Mouse (Mus musculus): Measurements from ENCODE around the gene Socs4. TPM values are rescaled to one million over a fixed set of nuclear protein-coding genes. Genes with fewer than 3 reads are reported as not detected.
"Not testable (repeated sequence)": the region's sequence is repeated elsewhere in the genome, so short reads cannot be mapped to it uniquely, and the experiment has no call there.

Gene Socs4
- polyA plus RNA-seq, 1 experiment from 2014 or later: 4.4 TPM

GRCm38 (mm10) chr14:47319362-47319761, 42.6 kb downstream of the Socs4 start:
- ATAC-seq (ENCODE audit: insufficient number of reproducible peaks, low FRiP score, low TSS enrichment, low read depth): no peak
- H3K4me3 ChIP-seq: no peak overlapping the region
- H3K4me2 ChIP-seq: no peak overlapping the region
- H3K27me3 ChIP-seq: no peaks in the 10 kb centered on the region
- H3K4me1 ChIP-seq: no peaks in the 10 kb centered on the region
- H3K27ac ChIP-seq: no peak overlapping the region
- H3K36me3 ChIP-seq: peaks cover 54% of the 10 kb centered on the region
- no peaks in the 10 kb centered on the region for H3K9me3 ChIP-seq
- H3K9ac ChIP-seq: no peak overlapping the region
- WGBS: 91% methylated on average over 5 of the region's 5 CpGs

GRCm38 (mm10) chr14:47321581-47321980, 44.9 kb downstream of the Socs4 start:
- H3K9ac ChIP-seq; H3K4me2 ChIP-seq; H3K4me1 ChIP-seq; H3K27me3 ChIP-seq; H3K9me3 ChIP-seq; H3K27ac ChIP-seq; ATAC-seq (ENCODE audit: insufficient number of reproducible peaks, low FRiP score, low TSS enrichment, low read depth); H3K4me3 ChIP-seq: not testable (repeated sequence)
- WGBS: 94% methylated on average over 7 of the region's 8 CpGs
- peaks cover 45% of the 10 kb centered on the region for H3K36me3 ChIP-seq

- H3K27ac ChIP-seq: no peak overlapping the region
- H3K4me1 ChIP-seq: peaks cover 4% of the 10 kb centered on the region; the same call in 1 of the 2 replicates
- H3K4me2 ChIP-seq: no peak overlapping the region
- no peaks in the 10 kb centered on the region for H3K27me3 ChIP-seq
- peaks cover 22% of the 10 kb centered on the region for H3K36me3 ChIP-seq
- ATAC-seq (ENCODE audit: insufficient number of reproducible peaks, low FRiP score, low TSS enrichment, low read depth): no peak
- no peaks in the 10 kb centered on the region for H3K9me3 ChIP-seq
- no peak overlapping the region for H3K9ac ChIP-seq
- H3K4me3 ChIP-seq: no peak overlapping the region
- 83% methylated on average over 9 of the region's 9 CpGs for WGBS
Measured at GRCm38 (mm10) chr14:47325965-47326761, 49.4 kb downstream of the Socs4 start.

DNA sequence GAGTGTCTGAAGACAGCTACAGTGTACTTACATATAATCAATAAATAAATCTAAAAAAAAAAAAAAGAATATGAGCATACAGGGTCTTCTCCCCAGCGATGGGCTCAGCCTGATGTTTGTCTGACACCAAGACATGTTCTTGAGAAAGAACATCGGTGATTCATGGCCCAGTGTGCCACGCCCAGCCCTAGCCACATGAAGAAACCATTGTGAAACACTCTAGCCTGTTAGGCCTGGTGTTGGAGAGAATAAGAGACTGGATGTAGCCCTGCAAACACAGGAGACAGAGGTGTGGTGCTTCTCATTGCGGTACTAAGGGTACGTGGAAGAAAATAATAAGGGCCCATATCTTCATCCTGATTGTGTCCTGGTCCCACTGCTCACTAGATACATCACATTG, 50.6 kb downstream of the Socs4 start:
- no peaks in the 10 kb centered on the region for H3K9me3 ChIP-seq
- no peak overlapping the region for H3K4me3 ChIP-seq
- no peak for ATAC-seq (ENCODE audit: insufficient number of reproducible peaks, low FRiP score, low TSS enrichment, low read depth)
- no peak overlapping the region for H3K4me2 ChIP-seq
- H3K36me3 ChIP-seq: peaks cover 19% of the 10 kb centered on the region
- peaks cover 4% of the 10 kb centered on the region; the same call in 1 of the 2 replicates for H3K4me1 ChIP-seq
- H3K27ac ChIP-seq: peak overlapping the region; percentile 54; the same call in 1 of the 2 replicates
- WGBS: 86% methylated on average over 5 of the region's 5 CpGs
- H3K27me3 ChIP-seq: no peaks in the 10 kb centered on the region
- H3K9ac ChIP-seq: no peak overlapping the region

DNA sequence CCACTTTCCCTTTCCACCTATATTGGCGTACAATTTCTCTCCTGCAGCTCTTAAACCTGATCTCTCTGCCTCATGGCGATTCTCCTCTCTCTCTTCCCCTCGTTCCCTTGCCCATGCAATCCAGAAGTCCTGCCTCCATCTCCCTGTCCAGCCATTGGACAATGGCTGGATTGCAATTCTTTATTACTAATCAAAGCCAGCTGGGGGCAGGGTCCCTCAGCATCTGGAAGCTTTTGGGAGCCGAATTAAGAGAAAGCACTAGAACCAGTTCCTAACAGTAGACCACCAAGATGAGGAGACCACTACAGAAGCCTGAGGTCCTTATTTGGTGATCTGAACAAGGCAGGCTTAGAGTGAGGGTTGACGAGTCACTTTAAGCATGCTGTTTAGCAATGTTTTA, 55.2 kb downstream of the Socs4 start:
- Histone ChIP-seq H3K27me3 (no peaks in the 10 kb centered on the region), H3K27ac (no peak overlapping the region), H3K9ac (no peak overlapping the region), H3K4me2 (no peak overlapping the region), H3K4me1 (peaks cover 4% of the 10 kb centered on the region; the same call in 1 of the 2 replicates), H3K4me3 (no peak overlapping the region), H3K36me3 (no peaks in the 10 kb centered on the region), H3K9me3 (no peaks in the 10 kb centered on the region)
- 34% methylated on average over 5 of the region's 5 CpGs for WGBS
- ATAC-seq (ENCODE audit: insufficient number of reproducible peaks, low FRiP score, low TSS enrichment, low read depth): no peak

DNA sequence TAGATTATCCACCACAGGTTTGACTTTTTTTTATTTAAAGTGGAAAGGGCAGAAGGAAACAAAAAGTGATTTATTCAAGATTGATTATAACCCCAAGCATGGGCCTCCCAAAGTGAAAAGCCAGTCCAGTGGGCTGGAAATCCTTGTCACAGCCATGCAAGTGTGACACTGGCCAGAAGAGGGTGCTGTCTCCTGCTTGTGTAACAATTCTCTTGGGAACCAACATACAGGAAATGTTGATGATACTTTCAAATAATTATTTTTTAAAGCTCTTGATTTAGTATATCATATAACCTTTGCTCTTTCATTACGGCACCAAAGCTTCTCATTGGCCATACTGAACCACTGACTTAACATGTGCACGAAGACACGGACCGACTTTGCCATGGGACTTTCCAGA, 58.1 kb downstream of the Socs4 start:
- Histone ChIP-seq H3K4me1 (no peaks in the 10 kb centered on the region), H3K4me3 (no peak overlapping the region), H3K27me3 (no peaks in the 10 kb centered on the region), H3K9me3 (no peaks in the 10 kb centered on the region), H3K9ac (no peak overlapping the region), H3K36me3 (no peaks in the 10 kb centered on the region), H3K27ac (no peak overlapping the region), H3K4me2 (no peak overlapping the region)
- no peak for ATAC-seq (ENCODE audit: insufficient number of reproducible peaks, low FRiP score, low TSS enrichment, low read depth)
- 74% methylated on average over 4 of the region's 4 CpGs for WGBS

- Histone ChIP-seq H3K4me1 (no peaks in the 10 kb centered on the region), H3K4me2 (no peak overlapping the region), H3K9ac (no peak overlapping the region), H3K27me3 (no peaks in the 10 kb centered on the region), H3K9me3 (no peaks in the 10 kb centered on the region), H3K36me3 (no peaks in the 10 kb centered on the region), H3K4me3 (no peak overlapping the region), H3K27ac (no peak overlapping the region)
- no peak for ATAC-seq (ENCODE audit: insufficient number of reproducible peaks, low FRiP score, low TSS enrichment, low read depth)
- 38% methylated on average over 3 of the region's 3 CpGs for WGBS
Measured at GRCm38 (mm10) chr14:47335300-47335699, 58.6 kb downstream of the Socs4 start.

DNA sequence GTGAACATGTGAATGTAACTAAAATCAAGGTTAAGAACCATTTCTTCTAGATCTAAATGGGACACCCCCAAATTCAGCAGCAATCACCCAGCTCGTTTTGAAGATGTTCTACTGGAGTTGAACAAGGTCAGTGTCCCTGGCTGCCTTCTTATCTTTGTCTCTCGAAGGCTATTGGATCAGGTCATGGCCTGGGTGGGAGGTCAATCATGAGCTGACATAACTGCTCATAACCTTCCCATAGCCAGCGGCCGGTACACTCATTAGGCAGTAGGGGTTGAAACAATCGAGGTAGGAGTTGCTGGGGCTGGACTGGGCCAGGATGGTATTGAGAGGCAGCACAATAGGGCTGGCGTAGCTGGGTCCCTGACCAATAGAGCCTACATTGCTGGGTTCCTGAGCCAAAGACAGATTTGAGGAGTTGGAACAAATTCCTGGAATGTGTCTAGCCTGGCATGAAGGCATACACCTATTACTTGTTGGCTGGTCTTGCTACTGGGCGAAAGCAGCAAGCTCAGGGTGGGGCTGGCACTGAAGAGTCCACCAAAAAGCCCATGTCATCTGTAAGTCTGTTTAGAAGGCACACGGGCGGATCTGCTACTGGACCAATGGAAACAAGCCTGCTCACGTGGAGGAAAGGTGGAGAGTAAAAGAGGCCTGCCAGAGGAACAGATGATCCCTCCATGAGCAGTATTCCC, 63.6 kb downstream of the Socs4 start:
- H3K27ac ChIP-seq: peak overlapping the region; percentile 33
- 0 out of 2 replicates have a peak, but pooled peaks cover 5% of the 10 kb centered on the region for H3K4me1 ChIP-seq
- H3K9me3 ChIP-seq: no peaks in the 10 kb centered on the region
- H3K9ac ChIP-seq: no peak overlapping the region
- H3K4me3 ChIP-seq: no peak overlapping the region
- H3K27me3 ChIP-seq: no peaks in the 10 kb centered on the region
- no peak overlapping the region for H3K4me2 ChIP-seq
- WGBS: 79% methylated on average over 10 of the region's 10 CpGs
- no peaks in the 10 kb centered on the region for H3K36me3 ChIP-seq
- no peak for ATAC-seq (ENCODE audit: insufficient number of reproducible peaks, low FRiP score, low TSS enrichment, low read depth)

GRCm38 (mm10) chr14:47341811-47342291, 65.1 kb downstream of the Socs4 start:
- no peak overlapping the region for H3K9ac ChIP-seq
- H3K9me3 ChIP-seq: no peaks in the 10 kb centered on the region
- peak overlapping the region; percentile 74 for H3K27ac ChIP-seq
- no peaks in the 10 kb centered on the region for H3K36me3 ChIP-seq
- H3K4me3 ChIP-seq: no peak overlapping the region
- 74% methylated on average over 4 of the region's 4 CpGs for WGBS
- H3K4me2 ChIP-seq: no peak overlapping the region
- ATAC-seq (ENCODE audit: insufficient number of reproducible peaks, low FRiP score, low TSS enrichment, low read depth): peak; percentile 86
- H3K27me3 ChIP-seq: no peaks in the 10 kb centered on the region
- H3K4me1 ChIP-seq: 0 out of 2 replicates have a peak, but pooled peaks cover 5% of the 10 kb centered on the region

Other genes with a start within 250 kb of the Socs4 start
- gene Gch1, start 87.5 kb upstream of the Socs4 start, polyA plus RNA-seq (2015; fragmentation: Nextera tagmentation; extraction: Ambion mirVana): 1.7 and 1.9 TPM in 2 replicates
- gene Wdhd1, start 74 bp upstream of the Socs4 start, polyA plus RNA-seq (2015; fragmentation: Nextera tagmentation; extraction: Ambion mirVana): 22.7 and 24.3 TPM in 2 replicates
- 59.9 and 60.4 TPM in 2 replicates for gene Mapk1ip1l, start 21.3 kb downstream of the Socs4 start, polyA plus RNA-seq (2015; fragmentation: Nextera tagmentation; extraction: Ambion mirVana)
- 277 and 298 TPM in 2 replicates for gene Lgals3, start 90.8 kb downstream of the Socs4 start, polyA plus RNA-seq (2015; fragmentation: Nextera tagmentation; extraction: Ambion mirVana)
- 34.4 and 36.8 TPM in 2 replicates for gene Dlgap5, start 141.5 kb downstream of the Socs4 start, polyA plus RNA-seq (2015; fragmentation: Nextera tagmentation; extraction: Ambion mirVana)
- 22.1 and 24.2 TPM in 2 replicates for gene Fbxo34, start 173.5 kb downstream of the Socs4 start, polyA plus RNA-seq (2015; fragmentation: Nextera tagmentation; extraction: Ambion mirVana)